Mouse (Mus musculus): ENCODE data around the gene Kif6.

DNA sequence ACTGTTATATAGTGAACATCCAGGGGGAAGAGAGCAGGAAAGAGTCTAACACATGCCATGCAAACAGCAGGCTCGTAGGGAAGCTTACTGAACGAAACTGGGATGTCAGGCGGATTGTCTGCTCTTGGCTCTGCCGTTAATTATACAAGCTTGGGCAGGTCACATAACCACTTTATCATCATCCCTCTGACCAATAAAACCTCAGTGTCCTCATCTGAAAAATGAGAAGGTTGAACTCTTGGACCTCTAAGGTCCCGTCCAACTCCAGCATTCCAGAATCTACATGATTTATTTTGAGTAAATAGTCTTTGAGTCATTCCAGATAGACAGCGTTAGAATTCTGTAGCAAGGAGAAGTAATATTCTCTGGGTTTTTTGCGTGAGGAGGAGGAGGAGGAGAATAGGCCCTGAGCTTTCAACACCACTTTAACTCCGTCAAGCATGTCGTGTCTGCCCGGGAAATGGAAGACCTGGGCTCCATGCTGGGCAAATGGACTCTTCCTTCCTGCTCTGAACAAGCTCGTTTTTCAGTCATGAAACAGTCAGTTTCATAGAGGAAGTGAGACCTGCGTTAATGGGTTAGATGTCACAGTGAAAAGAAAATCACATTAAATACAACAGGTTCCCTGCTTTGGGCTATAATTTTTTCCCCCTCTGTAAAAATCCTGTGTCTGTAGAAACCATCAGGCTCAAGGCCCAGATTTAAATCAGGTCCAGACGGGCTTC is 162.3 kb downstream of the Kif6 start:
- TF ChIP-seq CTCF (conservative IDR thresholded peaks at IDR 0.05; ENCODE audit: insufficient read depth, insufficient read length, low read depth, low read length) = no peak
- TF ChIP-seq POLR2A (IDR thresholded peaks at IDR 0.05; ENCODE audit: low read depth, low read length) = no peak
